Mouse (Mus musculus): ENCODE results near the gene Asb2.

- TF ChIP-seq CTCF (IDR thresholded peaks at IDR 0.05; ENCODE audit: extremely low read depth, insufficient read depth, low read length) (no peak), POLR2A (IDR thresholded peaks at IDR 0.05; ENCODE audit: extremely low read depth, insufficient read depth, low read length) (no peak)
These were observed 28.7 kb downstream of the Asb2 start for GRCm38 (mm10) chr12:103327107-103327506.

Data from cortical plate, adult 2 months (tissue).